Mouse (Mus musculus): Measurements from ENCODE around the gene Ciapin1. TPM values are rescaled to one million over a fixed set of nuclear protein-coding genes. Genes with fewer than 3 reads are reported as not detected.

Ciapin1 gene
- polyA plus RNA-seq, 1 experiment, result 27.7 TPM

DNA sequence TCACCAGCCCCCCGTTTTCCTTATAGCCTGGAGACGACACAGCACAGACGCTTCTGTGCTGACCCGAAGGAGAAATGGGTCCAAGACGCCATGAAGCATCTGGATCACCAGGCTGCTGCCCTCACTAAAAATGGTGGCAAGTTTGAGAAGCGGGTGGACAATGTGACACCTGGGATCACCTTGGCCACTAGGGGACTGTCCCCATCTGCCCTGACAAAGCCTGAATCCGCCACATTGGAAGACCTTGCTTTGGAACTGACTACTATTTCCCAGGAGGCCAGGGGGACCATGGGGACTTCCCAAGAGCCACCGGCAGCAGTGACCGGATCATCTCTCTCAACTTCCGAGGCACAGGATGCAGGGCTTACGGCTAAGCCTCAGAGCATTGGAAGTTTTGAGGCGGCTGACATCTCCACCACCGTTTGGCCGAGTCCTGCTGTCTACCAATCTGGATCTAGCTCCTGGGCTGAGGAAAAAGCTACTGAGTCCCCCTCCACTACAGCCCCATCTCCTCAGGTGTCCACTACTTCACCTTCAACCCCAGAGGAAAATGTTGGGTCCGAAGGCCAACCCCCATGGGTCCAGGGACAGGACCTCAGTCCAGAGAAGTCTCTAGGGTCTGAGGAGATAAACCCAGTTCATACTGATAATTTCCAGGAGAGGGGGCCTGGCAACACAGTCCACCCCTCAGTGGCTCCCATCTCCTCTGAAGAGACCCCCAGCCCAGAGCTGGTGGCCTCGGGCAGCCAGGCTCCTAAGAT is 58.4 kb downstream of the Ciapin1 start:
- no peak for DNase-seq (ENCODE audit: low spot score)

DNA sequence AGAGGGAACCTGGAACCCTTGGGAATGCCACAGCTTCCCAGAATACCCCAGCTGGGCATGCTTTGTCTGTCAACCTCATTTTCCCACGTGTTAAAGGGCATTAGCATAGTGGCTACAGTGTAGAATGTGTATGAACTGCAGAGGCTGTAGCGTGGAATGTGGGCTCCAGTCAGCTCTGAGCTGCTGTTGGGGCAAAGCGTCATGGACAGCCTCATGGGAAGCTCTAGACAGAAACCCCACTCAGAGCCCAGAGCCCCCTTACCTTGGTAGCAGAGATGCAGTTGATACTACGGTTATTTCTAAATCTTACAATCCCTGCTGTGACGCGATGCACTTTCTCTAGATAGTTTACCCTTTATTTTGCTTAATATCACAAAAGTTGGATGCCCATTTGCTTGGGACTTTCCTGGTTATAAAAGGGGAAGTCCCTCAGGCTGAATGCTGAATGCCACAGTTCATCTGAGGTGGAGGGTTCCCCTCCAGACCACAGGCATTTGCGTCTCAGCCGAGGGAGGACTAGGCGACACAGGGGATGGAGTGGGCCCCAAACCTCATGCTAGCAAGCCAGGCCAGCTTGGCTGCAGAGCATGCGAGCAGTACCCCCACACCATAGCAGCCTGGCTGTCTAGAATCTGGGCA is 59.1 kb downstream of the Ciapin1 start:
- no peak for DNase-seq (ENCODE audit: low spot score)

DNA sequence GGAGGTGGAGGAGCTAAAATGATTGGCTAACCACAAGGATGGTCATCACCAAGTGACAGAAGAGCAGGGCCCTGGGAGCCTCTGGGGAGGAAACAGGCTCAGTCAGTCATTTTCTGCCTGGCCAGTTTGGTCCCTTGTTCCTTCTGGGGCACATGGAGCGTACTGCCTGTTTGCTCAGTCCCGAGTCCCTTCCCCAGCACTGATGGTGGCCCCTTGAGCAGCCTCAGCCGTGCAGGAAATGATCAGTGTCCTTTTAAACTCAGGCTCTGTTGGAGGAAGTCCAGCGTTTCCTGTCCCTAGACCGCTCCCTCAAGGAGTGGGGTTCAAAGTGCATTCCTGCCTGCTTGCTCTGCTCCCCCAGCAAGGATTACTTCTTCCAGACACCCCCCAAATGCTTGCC is 59.7 kb downstream of the Ciapin1 start:
- DNase-seq (ENCODE audit: low spot score), result no peak

DNA sequence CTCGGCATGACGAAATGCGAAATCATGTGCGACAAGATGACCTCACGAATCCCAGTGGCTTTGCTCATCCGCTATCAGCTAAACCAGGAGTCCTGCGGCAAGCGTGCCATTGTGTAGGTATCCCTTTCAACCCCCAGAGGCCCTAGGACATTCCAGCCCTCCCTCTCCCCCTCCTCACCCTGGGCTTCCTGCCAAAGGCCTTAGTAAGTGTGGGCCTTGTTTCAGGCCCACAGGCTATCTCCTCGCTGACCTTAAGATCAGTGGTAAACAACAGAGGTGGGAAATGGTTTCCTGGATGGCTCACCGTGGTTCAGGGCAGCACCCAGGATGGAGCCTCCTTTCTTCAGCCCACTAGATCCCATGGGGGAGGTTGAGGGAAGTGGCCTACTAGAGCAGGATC is 60.1 kb downstream of the Ciapin1 start:
- no peak for DNase-seq (ENCODE audit: low spot score)

DNA sequence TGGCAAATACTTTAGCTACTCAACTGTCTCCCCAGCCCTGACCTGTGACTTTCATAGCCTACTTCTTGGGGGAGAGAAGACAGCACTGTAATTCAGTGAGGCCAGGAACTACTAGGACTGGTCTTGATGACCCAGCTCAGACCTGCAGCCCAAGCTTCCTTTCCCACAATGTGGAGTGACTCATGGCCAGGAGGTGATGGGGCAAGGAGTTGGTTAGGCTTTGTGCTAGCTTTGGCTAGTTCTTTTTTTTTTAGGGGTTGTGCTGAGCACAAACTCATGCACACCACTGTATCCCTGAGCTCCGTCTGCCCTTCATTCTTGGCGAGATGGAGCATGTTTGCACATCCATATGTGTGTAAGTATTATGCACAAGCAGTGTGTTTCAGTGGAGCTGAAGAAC is 61.8 kb downstream of the Ciapin1 start:
- DNase-seq (ENCODE audit: low spot score), result no peak

DNA sequence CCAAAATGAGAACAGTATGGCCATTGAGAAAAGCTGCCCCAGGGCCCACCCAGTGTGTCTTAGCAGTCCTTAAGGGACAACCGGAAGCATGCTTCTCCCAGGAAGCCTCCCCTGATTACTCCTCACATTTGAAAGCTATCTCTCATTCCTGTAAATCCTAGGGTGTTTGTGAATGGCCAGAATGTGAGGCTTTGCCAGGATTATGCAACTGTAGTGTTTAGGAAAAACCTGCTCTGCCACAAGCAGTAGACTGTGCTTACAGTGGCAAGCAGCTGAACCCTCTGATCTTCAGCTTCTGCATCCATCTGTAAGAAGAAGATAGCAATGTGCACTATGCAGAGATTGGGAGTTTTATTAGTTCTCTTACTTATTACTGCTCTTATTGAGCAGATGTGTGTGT is 63.6 kb downstream of the Ciapin1 start:
- no peak for DNase-seq (ENCODE audit: low spot score)

DNA sequence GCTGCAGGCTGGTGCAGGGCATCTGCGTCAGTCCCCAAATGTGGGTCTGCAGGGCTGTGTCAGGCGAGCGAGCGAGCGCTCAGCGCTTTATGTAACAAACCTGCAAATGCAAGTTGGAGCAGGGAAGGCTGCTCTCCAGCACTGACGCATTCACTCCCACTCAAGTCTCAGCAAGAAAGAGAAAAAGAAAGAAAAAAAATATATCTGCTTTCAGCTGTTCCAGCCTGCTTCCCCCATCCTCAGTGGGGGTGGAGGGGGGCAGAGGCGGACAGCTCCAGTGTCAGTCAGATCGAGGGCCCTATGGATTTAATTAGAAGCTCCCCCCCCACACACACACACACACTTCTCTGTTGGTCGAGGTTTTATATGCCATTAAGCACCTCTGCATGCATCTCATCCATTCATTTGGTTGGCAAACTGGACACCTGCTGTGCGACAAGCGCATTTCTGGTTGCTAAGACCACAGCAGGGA is 64.4 kb downstream of the Ciapin1 start:
- DNase-seq (ENCODE audit: low spot score), result no peak

DNA sequence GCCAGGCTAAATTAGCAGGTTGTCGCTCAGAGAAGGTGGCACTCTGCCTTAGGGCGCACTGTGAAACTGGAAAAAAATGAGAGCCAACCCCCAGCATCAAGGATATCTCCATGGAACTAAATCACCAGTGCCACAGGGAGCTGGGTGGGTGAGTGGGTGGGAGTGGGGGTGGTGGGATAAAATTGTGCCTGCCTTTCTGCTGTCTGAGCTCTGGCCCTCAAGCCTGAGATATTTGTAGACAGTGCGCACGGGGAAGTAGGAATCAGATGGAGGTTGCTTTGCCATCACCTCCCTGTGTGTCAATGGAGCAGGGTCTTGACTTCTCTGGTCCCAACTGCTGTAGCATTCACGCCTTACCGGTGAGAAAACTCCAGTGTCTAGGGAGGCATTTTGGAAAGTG is 65.1 kb downstream of the Ciapin1 start:
- no peak for DNase-seq (ENCODE audit: low spot score)

DNA sequence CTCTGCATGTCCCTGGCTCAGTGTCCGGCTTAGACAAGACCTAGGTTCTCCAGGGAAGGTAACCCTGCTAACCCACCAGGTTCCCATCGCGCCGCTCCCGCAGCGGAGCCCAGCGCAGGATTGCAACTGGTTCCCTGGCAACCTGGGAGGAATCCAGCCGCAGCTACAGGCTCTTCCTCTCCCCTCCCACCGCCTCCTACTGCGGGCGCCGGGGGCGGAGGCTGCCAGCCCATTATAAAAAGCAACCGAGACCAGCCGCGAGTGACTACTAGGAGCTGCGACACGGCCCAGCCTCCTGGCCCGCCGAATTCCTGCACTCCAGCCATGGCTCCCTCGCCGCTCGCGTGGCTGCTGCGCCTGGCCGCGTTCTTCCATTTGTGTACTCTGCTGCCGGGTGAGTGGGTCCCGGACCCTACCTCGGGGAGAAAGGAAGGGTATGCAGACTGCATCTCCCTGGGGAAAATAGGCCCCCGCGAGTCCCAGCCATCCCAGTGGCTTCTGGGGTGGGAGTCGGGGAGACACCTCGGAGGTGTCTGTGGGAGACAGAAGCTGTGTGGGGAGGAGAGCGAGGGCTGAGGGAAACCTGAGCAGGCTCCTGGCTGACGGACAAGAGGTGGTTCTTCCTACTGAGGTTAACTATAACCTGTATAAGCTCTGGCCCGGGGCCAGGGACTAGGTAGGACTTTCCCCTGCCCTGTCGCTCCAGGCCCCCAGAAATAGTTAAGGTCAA is 66.1 kb downstream of the Ciapin1 start, which contains the start of gene Cx3cl1:
Gene Cx3cl1, plus strand, starts transcription at position 69 of the 730 bp plus-strand sequence.
- DNase-seq (ENCODE audit: low spot score), result peak; percentile 70

DNA sequence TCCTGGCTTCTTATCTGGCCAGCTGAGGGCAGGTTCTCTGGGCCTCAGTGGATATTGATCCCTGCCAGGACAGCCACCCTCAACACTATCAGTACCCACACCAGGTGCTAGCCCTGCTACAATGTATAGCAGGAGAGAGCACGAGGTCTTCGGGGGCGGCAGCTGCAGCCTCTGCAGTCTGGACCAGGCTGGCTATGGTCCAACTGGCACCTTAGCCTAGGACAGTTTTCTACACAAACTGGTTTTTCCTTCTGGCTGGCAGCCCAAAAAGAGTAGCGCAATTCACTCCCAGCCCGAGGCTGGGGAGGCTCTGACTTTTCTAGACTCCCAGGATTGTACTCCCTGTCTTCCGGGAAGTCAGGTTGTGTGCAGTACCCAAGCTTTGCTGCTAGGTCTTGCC is 67.2 kb downstream of the Ciapin1 start:
- peak; percentile 41 for DNase-seq (ENCODE audit: low spot score)

Other genes with a start within 250 kb of the Ciapin1 start
- 11.4 and 12.5 TPM in 2 replicates for gene Rspry1, start 236.4 kb downstream of the Ciapin1 start, polyA plus RNA-seq (2012; rRNA removed)
- 42.8 and 48.5 TPM in 2 replicates for gene Fam192a, start 236.4 kb downstream of the Ciapin1 start, polyA plus RNA-seq (2012; rRNA removed)
- 113 and 116 TPM in 2 replicates for gene Arl2bp, start 171.8 kb downstream of the Ciapin1 start, polyA plus RNA-seq (2012; rRNA removed)
- gene Pllp, start 142.1 kb downstream of the Ciapin1 start, polyA plus RNA-seq (2012; rRNA removed), result 82.4 and 99.3 TPM in 2 replicates
- gene Ccl22, start 92.8 kb downstream of the Ciapin1 start, polyA plus RNA-seq (2012; rRNA removed), result 1.6 and 2.3 TPM in 2 replicates
- gene Cx3cl1, start 66.3 kb downstream of the Ciapin1 start, polyA plus RNA-seq (2012; rRNA removed), result 20.6 and 27.3 TPM in 2 replicates
- 2.3 and 4.0 TPM in 2 replicates for gene Ccl17, start 27.9 kb downstream of the Ciapin1 start, polyA plus RNA-seq (2012; rRNA removed)
- gene Coq9, start within 50 bp of the Ciapin1 start, polyA plus RNA-seq (2012; rRNA removed), result 62.3 and 72.1 TPM in 2 replicates
- gene Polr2c, start 19.1 kb upstream of the Ciapin1 start, polyA plus RNA-seq (2012; rRNA removed), result 89.5 and 99.2 TPM in 2 replicates
- 12.4 and 13.6 TPM in 2 replicates for gene Dok4, start 38.0 kb upstream of the Ciapin1 start, polyA plus RNA-seq (2012; rRNA removed)
- gene Ccdc102a, start 79.7 kb upstream of the Ciapin1 start, polyA plus RNA-seq (2012; rRNA removed), result 36.5 and 36.8 TPM in 2 replicates
- gene Adgrg5, start 85.3 kb upstream of the Ciapin1 start, polyA plus RNA-seq (2012; rRNA removed), result 1.4 TPM in 2 replicates
- 47.4 and 52.8 TPM in 2 replicates for gene Adgrg1, start 136.4 kb upstream of the Ciapin1 start, polyA plus RNA-seq (2012; rRNA removed)
- 4.9 and 6.3 TPM in 2 replicates for gene Adgrg3, start 179.3 kb upstream of the Ciapin1 start, polyA plus RNA-seq (2012; rRNA removed)
- gene Drc7, start 216.7 kb upstream of the Ciapin1 start, polyA plus RNA-seq (2012; rRNA removed), result 0.04 TPM in 1 of 2 replicates, not detected in the other
- 12.7 and 13.5 TPM in 2 replicates for gene Katnb1, start 242.8 kb upstream of the Ciapin1 start, polyA plus RNA-seq (2012; rRNA removed)